Comparison of ENCODE assay signal across 24 mouse cellular contexts in genomic region chr2:79765723-79766122, GRCm38 (mm10). TPM values are rescaled to one million over a fixed set of nuclear protein-coding genes. Genes with fewer than 3 reads are reported as not detected.
DNase-seq lines count a peak whose midpoint lies in the region; ATAC-seq and TF ChIP-seq lines count a peak whose summit lies in the region.
"Had no signal": no experiment of that assay in that cellular context is flagged by ENCODE, and none has a peak within 500 bp of the region (broad histone marks: within the 10 kb centered on the region; RNA-seq: fewer than 3 reads in every experiment).

No protein-coding gene starts in this region.

- H3K9me3 ChIP-seq in midbrain, embryonic 15.5 days, result no peaks in the 10 kb centered on the region
- H3K9me3 ChIP-seq: embryonic facial prominence, embryonic 15.5 days; hindbrain, embryonic 12.5 days had no signal

- peak; percentile 38 for DNase-seq in kidney, adult 2 months
- DNase-seq in kidney, adult 11 months, result no peak
- peak; percentile 34 for DNase-seq in kidney, postnatal 14 days
- DNase-seq in naive thymus-derived CD4-positive, alpha-beta T cell, adult 2 months (ENCODE audit: low read depth), result peak; percentile 6
- DNase-seq in spleen, postnatal 4 days (ENCODE audit: low spot score in 2 of 2), result no peak
- DNase-seq: adrenal gland, postnatal 25 days; cerebellum, adult 11-12 months; cerebellum, postnatal 25 days; gastrocnemius, postnatal 36 days; heart, postnatal 10 days; midbrain, embryonic 14.5 days; retina, postnatal 1 day; right cerebral cortex, postnatal 4 days; thymus, postnatal 4 days had no signal

- TF ChIP-seq POLR2A in kidney, adult 2 months (IDR thresholded peaks at IDR 0.05; ENCODE audit: low read depth, low read length), result no peak

- H3K4me1 ChIP-seq in kidney, adult 2 months (ENCODE audit: control insufficient read depth, insufficient read depth, low read length), result 0 out of 2 replicates have a peak, but pooled peaks cover 2% of the 10 kb centered on the region
- no peaks in the 10 kb centered on the region for H3K4me1 ChIP-seq in midbrain, embryonic 15.5 days
- H3K4me1 ChIP-seq: embryonic facial prominence, embryonic 15.5 days; hindbrain, embryonic 12.5 days had no signal

- no peak overlapping the region for H3K4me2 ChIP-seq in midbrain, embryonic 15.5 days
- H3K4me2 ChIP-seq: embryonic facial prominence, embryonic 15.5 days; heart, embryonic 11.5 days; hindbrain, embryonic 12.5 days had no signal

- H3K27ac ChIP-seq in kidney, adult 2 months (ENCODE audit: insufficient read depth, low read depth, low read length), result no peak overlapping the region
- no peak overlapping the region for H3K27ac ChIP-seq in midbrain, embryonic 15.5 days
- H3K27ac ChIP-seq: embryonic facial prominence, embryonic 15.5 days; hindbrain, embryonic 12.5 days; liver, embryonic 14.5 days had no signal

- H3K4me3 ChIP-seq in kidney, adult 2 months (ENCODE audit: insufficient read depth, low read depth, low read length), result no peak overlapping the region
- H3K4me3 ChIP-seq in midbrain, embryonic 15.5 days, result no peak overlapping the region
- H3K4me3 ChIP-seq: embryonic facial prominence, embryonic 15.5 days; hindbrain, embryonic 12.5 days had no signal

- peak; percentile 47; the same call in 1 of the 2 replicates for ATAC-seq in granulocyte monocyte progenitor cell, adult 5-6 weeks (replicated peaks; ENCODE audit: poor library complexity, severe bottlenecking)
- no peak for ATAC-seq in megakaryocyte-erythroid progenitor cell, adult 5-6 weeks (replicated peaks; ENCODE audit: low FRiP score, low TSS enrichment, poor library complexity, severe bottlenecking)
- no peak for ATAC-seq in midbrain, embryonic 15.5 days (replicated peaks)
- ATAC-seq: forebrain, embryonic 16.5 days had no signal

- 47% methylated on average over 7 of the region's 7 CpGs for WGBS in kidney, adult 2 months
- 86% methylated on average over 7 of the region's 7 CpGs for WGBS in midbrain, embryonic 15.5 days

- H3K36me3 ChIP-seq in kidney, adult 2 months (ENCODE audit: control insufficient read depth, insufficient read depth, low read length), result no peaks in the 10 kb centered on the region
- H3K36me3 ChIP-seq in midbrain, embryonic 15.5 days (replicated peaks), result no peaks in the 10 kb centered on the region
- H3K36me3 ChIP-seq: embryonic facial prominence, embryonic 15.5 days; hindbrain, embryonic 12.5 days had no signal

- no peak overlapping the region for H3K9ac ChIP-seq in midbrain, embryonic 15.5 days
- H3K9ac ChIP-seq: embryonic facial prominence, embryonic 15.5 days; hindbrain, embryonic 12.5 days; liver, embryonic 14.5 days had no signal

- H3K27me3 ChIP-seq in kidney, adult 2 months (replicated peaks; ENCODE audit: control insufficient read depth, insufficient read depth, low read length), result no peaks in the 10 kb centered on the region; the same call in 1 of the 2 replicates
- H3K27me3 ChIP-seq in midbrain, embryonic 15.5 days (replicated peaks), result no peaks in the 10 kb centered on the region
- H3K27me3 ChIP-seq: embryonic facial prominence, embryonic 15.5 days; hindbrain, embryonic 12.5 days had no signal

- no peak for TF ChIP-seq CTCF in kidney, adult 2 months (conservative IDR thresholded peaks at IDR 0.05; ENCODE audit: insufficient read depth, insufficient read length, low read depth, low read length)

RNA-seq across cellular contexts. Expression of gene Ppp1r1c, which starts 58.1 kb away (rescaled TPM):
- polyA plus RNA-seq in kidney, adult 2 months (2012; rRNA removed), result not detected in 2 replicates
- total RNA-seq in granulocyte monocyte progenitor cell, adult 5-6 weeks (2014; fragmentation: Nextera tagmentation), result not detected in 2 replicates
- not detected in 2 replicates for total RNA-seq in granulocyte monocyte progenitor cell, adult 5-6 weeks (2017)
- not detected in 2 replicates for total RNA-seq in megakaryocyte-erythroid progenitor cell, adult 5-6 weeks (2014; fragmentation: Nextera tagmentation)
- not detected in 2 replicates for total RNA-seq in megakaryocyte-erythroid progenitor cell, adult 5-6 weeks (2017)
- polyA plus RNA-seq in midbrain, embryonic 15.5 days (2015; fragmentation: Nextera tagmentation; extraction: Ambion mirVana), result 2.6 and 3.7 TPM in 2 replicates
- total RNA-seq: adrenal gland, postnatal 25 days; gastrocnemius, postnatal 36 days; megakaryocyte progenitor cell, adult 5-6 weeks had no signal
- polyA plus RNA-seq: forebrain, embryonic 16.5 days; heart, embryonic 11.5 days; large intestine, adult 2 months; liver, embryonic 14.5 days had no signal

Comparison
In these comparisons a context has a peak if more than half of its experiments do, and no peak if none do; other contexts are left out.
1. DNase-seq: peak in kidney, adult 2 months (single experiment), kidney, postnatal 14 days (single experiment) and naive thymus-derived CD4-positive, alpha-beta T cell, adult 2 months (single experiment); none in kidney, adult 11 months (single experiment) and spleen, postnatal 4 days (0 of 2).